Mouse (Mus musculus): ENCODE data around the gene Cd320.
"Not testable (repeated sequence)": the region's sequence is repeated elsewhere in the genome, so short reads cannot be mapped to it uniquely, and the experiment has no call there.

Cd320 gene

DNA sequence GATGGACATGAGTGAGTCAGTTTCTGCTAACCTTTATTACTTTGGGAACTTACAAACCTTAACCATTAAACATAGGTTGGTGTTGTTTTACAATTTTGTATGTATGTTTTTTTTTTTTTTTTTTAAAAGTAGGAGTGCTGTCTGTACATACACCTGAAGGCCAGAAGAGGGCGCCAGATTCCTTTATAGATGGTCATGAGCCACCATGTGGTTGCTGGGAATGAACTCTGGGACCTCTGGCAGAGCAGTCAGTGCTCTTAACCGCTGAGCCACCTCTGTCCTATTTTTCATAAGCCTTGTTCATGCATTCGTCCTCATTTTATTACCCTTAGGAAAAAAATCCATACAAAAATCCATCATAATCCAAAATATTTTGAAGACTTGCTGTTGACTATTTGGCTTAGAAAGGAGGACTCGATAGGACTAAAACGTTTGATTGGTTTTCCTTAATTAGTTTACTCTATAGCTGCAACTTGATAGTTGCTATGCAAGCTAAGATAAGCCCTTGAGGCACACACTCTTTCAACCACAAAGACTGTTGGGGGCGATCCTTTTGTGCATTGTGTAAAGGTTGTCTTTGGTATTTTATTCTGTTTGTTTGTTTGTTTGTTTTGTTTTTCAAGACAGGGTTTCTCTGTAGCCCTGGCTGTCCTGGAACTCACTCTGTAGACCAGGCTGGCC is 54.4 kb downstream of the Cd320 start:
- DNase-seq (ENCODE audit: low read depth in 2 of 2, low spot score in 2 of 2) = peak in 1 of 2 experiments; percentile 47

DNA sequence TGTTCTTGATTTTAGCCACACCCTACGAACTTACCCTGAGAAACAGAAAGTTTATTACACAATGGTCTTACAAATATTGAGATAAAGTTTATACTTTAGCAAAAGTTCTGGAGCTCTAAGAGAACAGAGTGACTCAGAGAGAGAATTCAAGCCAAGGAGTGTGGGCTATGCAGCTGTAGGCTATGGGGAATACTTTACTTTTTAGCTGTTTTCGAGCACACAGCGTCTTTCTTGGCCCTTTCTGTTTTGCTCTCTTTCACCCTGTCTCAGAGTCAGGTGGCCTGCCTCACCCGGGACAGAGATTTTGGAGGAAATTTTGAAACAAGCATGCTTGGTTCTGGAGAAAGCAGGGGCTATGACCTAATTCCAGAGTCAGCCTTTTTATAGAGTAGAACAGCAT is 55.3 kb downstream of the Cd320 start:
- DNase-seq (ENCODE audit: low read depth in 2 of 2, low spot score in 2 of 2) = not testable (repeated sequence)

All from CD8-positive naive resting alpha-beta T cell, adult 2 months (primary cell).